Mouse (Mus musculus) olfactory bulb, adult 2 months (tissue): ENCODE results near the gene Arl5c.

Experiments used
- CTCF ChIP-seq: fragments of 200-500 bp; IDR thresholded peaks from 2 replicates; pipeline ENCODE4 v1.5.1; 2012; ENCODE audit warnings: low read depth, mild to moderate bottlenecking, low read length, moderate library complexity; ENCODE audit not compliant: insufficient read depth
- POLR2A ChIP-seq: fragments of 200-500 bp; IDR thresholded peaks from 2 replicates; pipeline ENCODE4 v1.6.1; 2012; ENCODE audit warnings: mild to moderate bottlenecking, low read depth, low read length, moderate library complexity; ENCODE audit not compliant: insufficient read depth

DNA sequence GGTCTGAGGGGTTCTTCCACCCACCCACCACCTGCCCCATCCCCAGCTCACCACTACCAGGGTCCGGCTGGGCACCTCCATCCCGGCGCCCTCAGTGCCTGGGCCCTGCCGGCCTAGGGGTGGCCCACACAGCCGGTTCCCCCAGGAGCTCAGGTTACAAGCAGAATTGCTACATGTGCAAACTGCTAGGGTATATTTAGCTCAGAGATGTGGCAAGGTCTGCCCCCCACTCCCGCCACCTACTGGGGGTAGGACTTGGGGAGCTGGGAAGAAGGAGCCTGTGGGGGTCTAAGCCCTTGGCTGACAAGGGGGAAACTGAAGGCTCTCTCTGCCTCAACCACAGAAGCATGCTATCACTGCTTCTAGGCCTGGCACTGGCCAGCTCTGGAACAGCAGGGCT lies 22.2 kb upstream of the Arl5c start:
- TF ChIP-seq POLR2A (no peak), CTCF (no peak)
